Mouse (Mus musculus) ES-Bruce4 (cell line): Measurements from ENCODE around the gene Tial1.

ENCODE experiments used
- CTCF ChIP-seq: IDR thresholded peaks from one replicate; pipeline ENCODE4 v1.8.1; 2011; ENCODE audit warnings: low read depth, low read length
- EP300 ChIP-seq: IDR thresholded peaks from 2 replicates; pipeline ENCODE4 v1.6.1; 2011; ENCODE audit warnings: low read depth, low read length; ENCODE audit not compliant: insufficient read depth
- POLR2A ChIP-seq: IDR thresholded peaks from one replicate; pipeline ENCODE4 v1.8.1; 2011; ENCODE audit warnings: low read length; ENCODE audit not compliant: insufficient read depth

DNA sequence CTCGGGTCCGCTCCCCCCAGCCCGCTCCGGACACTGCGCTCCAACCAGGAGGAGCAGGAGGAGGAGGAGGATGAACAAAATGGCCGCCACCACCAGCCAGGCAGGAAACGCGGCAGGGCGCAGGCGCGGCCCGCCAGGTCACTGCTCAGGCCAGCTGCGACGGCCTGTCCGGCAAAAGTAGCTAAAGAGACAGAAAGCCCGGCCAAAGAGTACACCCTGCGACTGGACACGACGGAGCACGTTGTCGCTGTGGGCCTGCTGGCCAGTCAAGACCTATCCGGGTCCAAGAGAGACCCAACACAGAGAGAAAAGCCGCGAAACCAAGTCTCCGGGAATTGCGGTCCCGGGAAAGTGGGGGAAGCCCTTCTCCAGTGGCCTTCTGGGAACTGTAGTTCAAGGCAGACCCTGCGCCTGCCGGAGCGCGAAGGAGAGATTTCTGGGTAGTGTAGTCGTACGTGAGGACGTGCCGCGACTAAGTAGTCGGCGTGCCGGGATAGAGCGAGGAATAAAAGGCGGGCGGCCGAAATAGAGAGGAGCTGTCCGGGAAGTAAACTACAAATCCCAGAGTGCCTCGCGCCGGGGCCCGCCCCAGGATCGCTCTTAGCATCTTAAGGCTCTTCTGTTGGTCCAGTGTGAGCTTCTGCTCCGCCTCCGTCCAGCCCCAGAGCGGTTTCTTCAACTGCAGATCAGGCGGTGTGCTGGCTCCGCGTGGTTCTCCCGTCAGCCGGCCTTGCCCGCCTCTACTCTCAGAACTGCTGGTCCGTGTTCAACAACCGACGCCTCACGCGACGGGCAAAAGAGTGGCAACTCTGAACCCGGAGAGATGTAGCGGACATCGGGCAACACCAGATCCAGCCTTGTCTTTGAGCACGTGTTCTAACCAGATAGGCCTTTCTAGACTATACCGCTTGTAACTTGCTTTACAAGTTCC lies at the start of gene Tial1:
- TF ChIP-seq CTCF (no peak), EP300 (0 out of 2 replicates have a peak, but pooled peaks have one; percentile 16), POLR2A (peak; percentile 88)
